Comparison of ENCODE assay signal across 10 mouse cellular contexts in the genomic region with DNA sequence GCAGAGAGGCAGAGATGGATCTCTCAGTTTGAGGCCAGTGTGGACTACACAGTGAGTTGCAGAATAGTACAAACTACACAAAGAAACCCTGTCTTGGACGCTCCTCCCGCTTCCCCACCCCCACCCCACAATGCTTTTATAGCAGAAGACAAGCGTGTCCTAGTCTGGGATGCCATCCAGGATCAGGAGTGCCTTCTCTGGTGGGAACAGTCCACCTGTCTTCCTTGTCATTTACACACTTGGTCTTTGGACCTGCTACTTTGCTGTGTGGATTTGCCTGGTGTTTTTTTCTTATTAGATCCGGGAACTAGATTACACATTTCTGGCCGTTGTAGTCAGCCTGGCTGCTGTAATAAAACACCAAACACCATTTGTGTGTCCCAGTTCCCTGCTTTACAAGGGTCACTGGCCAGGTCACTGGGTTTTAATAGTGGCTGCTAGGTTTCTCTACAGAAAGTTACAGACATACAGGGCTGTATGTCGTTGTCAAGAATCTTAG. TPM values are rescaled to one million over a fixed set of nuclear protein-coding genes. Genes with fewer than 3 reads are reported as not detected.
DNase-seq lines count a peak whose midpoint lies in the region; ATAC-seq and TF ChIP-seq lines count a peak whose summit lies in the region.
"Had no signal": no experiment of that assay in that cellular context is flagged by ENCODE, and none has a peak within 500 bp of the region (broad histone marks: within the 10 kb centered on the region; RNA-seq: fewer than 3 reads in every experiment).

No protein-coding gene starts in this region.

- no peaks in the 10 kb centered on the region for H3K27me3 ChIP-seq in heart, postnatal 0 days (ENCODE audit: control insufficient read depth, insufficient read depth, low read length)
- no peaks in the 10 kb centered on the region for H3K27me3 ChIP-seq in intestine, embryonic 15.5 days (replicated peaks)
- no peaks in the 10 kb centered on the region for H3K27me3 ChIP-seq in limb, embryonic 11.5 days (ENCODE audit: control insufficient read depth, insufficient read depth, low read length)
- H3K27me3 ChIP-seq in forebrain, embryonic 11.5 days (ENCODE audit: control insufficient read depth, insufficient read depth, low read length) = no peaks in the 10 kb centered on the region

- H3K4me1 ChIP-seq in heart, postnatal 0 days (ENCODE audit: control insufficient read depth, insufficient read depth) = no peaks in the 10 kb centered on the region
- H3K4me1 ChIP-seq in intestine, embryonic 15.5 days (replicated peaks) = no peaks in the 10 kb centered on the region; the same call in 1 of the 2 replicates
- H3K4me1 ChIP-seq in limb, embryonic 11.5 days (ENCODE audit: control insufficient read depth, insufficient read depth, low read length) = no peaks in the 10 kb centered on the region
- no peaks in the 10 kb centered on the region; the same call in 1 of the 2 replicates for H3K4me1 ChIP-seq in forebrain, embryonic 11.5 days (replicated peaks; ENCODE audit: control insufficient read depth, insufficient read depth, low read length)

- no peak overlapping the region for H3K4me3 ChIP-seq in heart, postnatal 0 days (ENCODE audit: low read depth, low read length)
- no peak overlapping the region for H3K4me3 ChIP-seq in intestine, embryonic 15.5 days (replicated peaks)
- H3K4me3 ChIP-seq in limb, embryonic 11.5 days (ENCODE audit: low read depth, low read length) = no peak overlapping the region
- no peak overlapping the region for H3K4me3 ChIP-seq in forebrain, embryonic 11.5 days (ENCODE audit: low read depth, low read length)

- peak overlapping the region; percentile 5; the same call in 1 of the 2 replicates for H3K27ac ChIP-seq in heart, postnatal 0 days (ENCODE audit: low read depth)
- 0 out of 2 replicates have a peak overlapping the region, but pooled peaks have one; percentile 51 for H3K27ac ChIP-seq in intestine, embryonic 15.5 days
- H3K27ac ChIP-seq in limb, embryonic 11.5 days (replicated peaks; ENCODE audit: low read depth, low read length) = peak overlapping the region; percentile 2; the same call in 1 of the 2 replicates
- no peak overlapping the region for H3K27ac ChIP-seq in forebrain, embryonic 11.5 days (ENCODE audit: low read depth, low read length)

- H3K9me3 ChIP-seq in heart, postnatal 0 days (replicated peaks; ENCODE audit: control insufficient read depth, low read length) = no peaks in the 10 kb centered on the region
- H3K9me3 ChIP-seq in intestine, embryonic 15.5 days = no peaks in the 10 kb centered on the region
- H3K9me3 ChIP-seq in limb, embryonic 11.5 days (ENCODE audit: control insufficient read depth, low read length) = no peaks in the 10 kb centered on the region
- H3K9me3 ChIP-seq in forebrain, embryonic 11.5 days (ENCODE audit: control insufficient read depth, low read length) = no peaks in the 10 kb centered on the region

- TF ChIP-seq EP300 in heart, postnatal 0 days (IDR thresholded peaks at IDR 0.05; ENCODE audit: low read depth) = no peak

- H3K4me2 ChIP-seq in heart, postnatal 0 days (ENCODE audit: low read depth, low read length) = no peak overlapping the region
- no peak overlapping the region for H3K4me2 ChIP-seq in intestine, embryonic 15.5 days (replicated peaks)
- H3K4me2 ChIP-seq in limb, embryonic 11.5 days (ENCODE audit: low read depth, severe bottlenecking) = no peak overlapping the region
- H3K4me2 ChIP-seq in forebrain, embryonic 11.5 days (ENCODE audit: low read depth, low read length, severe bottlenecking) = no peak overlapping the region

- H3K9ac ChIP-seq in heart, postnatal 0 days (replicated peaks; ENCODE audit: low read depth, low read length) = no peak overlapping the region
- no peak overlapping the region for H3K9ac ChIP-seq in intestine, embryonic 15.5 days
- no peak overlapping the region; the same call in 1 of the 2 replicates for H3K9ac ChIP-seq in limb, embryonic 11.5 days (ENCODE audit: low read length)
- H3K9ac ChIP-seq in forebrain, embryonic 11.5 days (ENCODE audit: low read length) = no peak overlapping the region

- intact Hi-C loops in heart, postnatal 25 days (cut with DNase I) = no loop called here

- no peak for DNase-seq in heart, postnatal 0 days (ENCODE audit: low spot score)
- no peak for DNase-seq in heart, postnatal 25 days (ENCODE audit: low spot score)
- DNase-seq in limb, embryonic 11.5 days (ENCODE audit: low spot score) = peak; percentile 32
- DNase-seq in retina, embryonic 14.5 days (ENCODE audit: low spot score) = peak; percentile 79
- DNase-seq in c-Kit-positive CD71-positive TER-119-positive erythroid progenitor cells, embryonic 14.5 days (ENCODE audit: low spot score) = no peak
- DNase-seq in forebrain, embryonic 11.5 days (ENCODE audit: low spot score) = no peak
- no peak for DNase-seq in layer of hippocampus, postnatal 25 days (ENCODE audit: extremely low spot score in 1 of 2, low spot score in 1 of 2)

- WGBS in heart, postnatal 0 days = 49% methylated on average over 6 of the region's 6 CpGs
- 34% methylated on average over 6 of the region's 6 CpGs for WGBS in intestine, embryonic 15.5 days
- 32% methylated on average over 6 of the region's 6 CpGs for WGBS in limb, embryonic 11.5 days
- 25% methylated on average over 6 of the region's 6 CpGs for WGBS in forebrain, embryonic 11.5 days

- H3K36me3 ChIP-seq in heart, postnatal 0 days (replicated peaks; ENCODE audit: control insufficient read depth, insufficient read depth, low read length) = no peaks in the 10 kb centered on the region
- H3K36me3 ChIP-seq in intestine, embryonic 15.5 days = no peaks in the 10 kb centered on the region
- no peaks in the 10 kb centered on the region for H3K36me3 ChIP-seq in limb, embryonic 11.5 days (ENCODE audit: control insufficient read depth, insufficient read depth, low read length)
- no peaks in the 10 kb centered on the region for H3K36me3 ChIP-seq in forebrain, embryonic 11.5 days (ENCODE audit: control insufficient read depth, insufficient read depth, low read length)

- no peak for TF ChIP-seq CTCF in heart, postnatal 0 days (IDR thresholded peaks at IDR 0.05; ENCODE audit: low read depth)

- no peak for ATAC-seq in heart, postnatal 0 days (ENCODE audit: insufficient read depth, low read depth)
- peak; percentile 68 for ATAC-seq in intestine, embryonic 15.5 days
- ATAC-seq in limb, embryonic 11.5 days (ENCODE audit: insufficient number of reproducible peaks, low FRiP score, low TSS enrichment, low read depth) = no peak
- no peak for ATAC-seq in forebrain, embryonic 11.5 days (replicated peaks; ENCODE audit: low FRiP score)

RNA-seq across cellular contexts. Expression of gene Zp1, which starts 5.7 kb away (rescaled TPM):
- not detected in 2 replicates for total RNA-seq in heart, postnatal 0 days (2014; rRNA removed; ENCODE audit: low replicate concordance)
- polyA plus RNA-seq in heart, postnatal 0 days (2015; fragmentation: Nextera tagmentation; extraction: Ambion mirVana) = 0.19 TPM in 1 of 2 replicates, not detected in the other
- total RNA-seq in heart, postnatal 25 days (2021) = not detected
- polyA plus RNA-seq in intestine, embryonic 15.5 days (2015; fragmentation: Nextera tagmentation; extraction: Ambion mirVana) = not detected in 2 replicates
- polyA plus RNA-seq in limb, embryonic 11.5 days (2014; fragmentation: Nextera tagmentation; extraction: Ambion mirVana) = not detected in 2 replicates
- polyA plus RNA-seq in forebrain, embryonic 11.5 days (2014; fragmentation: Nextera tagmentation; extraction: Ambion mirVana) = not detected in 2 replicates
- not detected for total RNA-seq in layer of hippocampus, postnatal 25 days (2021)
- total RNA-seq: adrenal gland, adult 18-20 months; left cerebral cortex, postnatal 10 days had no signal

RNA-seq across cellular contexts. Expression of gene Ptgdr2, which starts 10.8 kb away (rescaled TPM):
- total RNA-seq in heart, postnatal 0 days (2014; rRNA removed; ENCODE audit: low replicate concordance) = 0.11 and 0.39 TPM in 2 replicates
- polyA plus RNA-seq in heart, postnatal 0 days (2015; fragmentation: Nextera tagmentation; extraction: Ambion mirVana) = 0.04 and 0.07 TPM in 2 replicates
- under 1 TPM in 1 of 2 experiments, not detected in 1; 0.08 TPM for total RNA-seq in heart, postnatal 25 days (2021)
- 0.05 and 0.06 TPM in 2 replicates for polyA plus RNA-seq in intestine, embryonic 15.5 days (2015; fragmentation: Nextera tagmentation; extraction: Ambion mirVana)
- not detected in 2 replicates for polyA plus RNA-seq in limb, embryonic 11.5 days (2014; fragmentation: Nextera tagmentation; extraction: Ambion mirVana)
- polyA plus RNA-seq in forebrain, embryonic 11.5 days (2014; fragmentation: Nextera tagmentation; extraction: Ambion mirVana) = 0.09 TPM in 1 of 2 replicates, not detected in the other
- total RNA-seq in layer of hippocampus, postnatal 25 days (2021) = under 1 TPM; 0.22 to 0.26 TPM
- total RNA-seq: adrenal gland, adult 18-20 months had no signal

RNA-seq across cellular contexts. Expression of gene Ccdc86, which starts 22.9 kb away (rescaled TPM):
- total RNA-seq in heart, postnatal 0 days (2014; rRNA removed; ENCODE audit: low replicate concordance) = 8.7 and 12.1 TPM in 2 replicates
- 9.8 and 12.4 TPM in 2 replicates for polyA plus RNA-seq in heart, postnatal 0 days (2015; fragmentation: Nextera tagmentation; extraction: Ambion mirVana)
- 1 to 10 TPM; 5.7 to 6.2 TPM for total RNA-seq in heart, postnatal 25 days (2021)
- 29.0 and 29.5 TPM in 2 replicates for polyA plus RNA-seq in intestine, embryonic 15.5 days (2015; fragmentation: Nextera tagmentation; extraction: Ambion mirVana)
- 30.2 and 32.3 TPM in 2 replicates for polyA plus RNA-seq in limb, embryonic 11.5 days (2014; fragmentation: Nextera tagmentation; extraction: Ambion mirVana)
- 28.1 and 31.2 TPM in 2 replicates for polyA plus RNA-seq in forebrain, embryonic 11.5 days (2014; fragmentation: Nextera tagmentation; extraction: Ambion mirVana)
- total RNA-seq in layer of hippocampus, postnatal 25 days (2021) = 1 to 10 TPM; 7.8 to 9.4 TPM

RNA-seq across cellular contexts. Expression of gene Prpf19, which starts 31.1 kb away (rescaled TPM):
- 362 and 463 TPM in 2 replicates for total RNA-seq in heart, postnatal 0 days (2014; rRNA removed; ENCODE audit: low replicate concordance)
- 33.0 and 36.8 TPM in 2 replicates for polyA plus RNA-seq in heart, postnatal 0 days (2015; fragmentation: Nextera tagmentation; extraction: Ambion mirVana)
- total RNA-seq in heart, postnatal 25 days (2021) = 100 to 1,000 TPM; 213 to 229 TPM
- 35.8 and 39.2 TPM in 2 replicates for polyA plus RNA-seq in intestine, embryonic 15.5 days (2015; fragmentation: Nextera tagmentation; extraction: Ambion mirVana)
- polyA plus RNA-seq in limb, embryonic 11.5 days (2014; fragmentation: Nextera tagmentation; extraction: Ambion mirVana) = 55.3 and 59.0 TPM in 2 replicates
- polyA plus RNA-seq in forebrain, embryonic 11.5 days (2014; fragmentation: Nextera tagmentation; extraction: Ambion mirVana) = 50.9 and 55.5 TPM in 2 replicates
- 100 to 1,000 TPM; 189 to 212 TPM for total RNA-seq in layer of hippocampus, postnatal 25 days (2021)

RNA-seq across cellular contexts. Expression of gene Tmem109, which starts 44.4 kb away (rescaled TPM):
- total RNA-seq in heart, postnatal 0 days (2014; rRNA removed; ENCODE audit: low replicate concordance) = 80.6 and 99.8 TPM in 2 replicates
- 85.8 and 90.9 TPM in 2 replicates for polyA plus RNA-seq in heart, postnatal 0 days (2015; fragmentation: Nextera tagmentation; extraction: Ambion mirVana)
- total RNA-seq in heart, postnatal 25 days (2021) = 10 to 100 TPM; 82.8 to 87.8 TPM
- polyA plus RNA-seq in intestine, embryonic 15.5 days (2015; fragmentation: Nextera tagmentation; extraction: Ambion mirVana) = 75.4 and 80.6 TPM in 2 replicates
- polyA plus RNA-seq in limb, embryonic 11.5 days (2014; fragmentation: Nextera tagmentation; extraction: Ambion mirVana) = 69.6 and 71.1 TPM in 2 replicates
- polyA plus RNA-seq in forebrain, embryonic 11.5 days (2014; fragmentation: Nextera tagmentation; extraction: Ambion mirVana) = 44.3 and 45.9 TPM in 2 replicates
- total RNA-seq in layer of hippocampus, postnatal 25 days (2021) = 10 to 100 TPM; 47.6 to 59.2 TPM

Comparison
In these comparisons a context has a peak if more than half of its experiments do, and no peak if none do; other contexts are left out.
1. DNase-seq: peak in limb, embryonic 11.5 days (single experiment) and retina, embryonic 14.5 days (single experiment); none in heart, postnatal 0 days (single experiment), heart, postnatal 25 days (single experiment), c-Kit-positive CD71-positive TER-119-positive erythroid progenitor cells, embryonic 14.5 days (single experiment), forebrain, embryonic 11.5 days (single experiment) and layer of hippocampus, postnatal 25 days (0 of 2).